Mouse (Mus musculus): Measurements from ENCODE around the gene Igsf9. TPM values are rescaled to one million over a fixed set of nuclear protein-coding genes. Genes with fewer than 3 reads are reported as not detected.

Gene Igsf9
- total RNA-seq, 2 experiments from 2014 or later: 0.19 TPM; not detected in 1

- no peak for DNase-seq (ENCODE audit: low spot score)
Observed at GRCm38 (mm10) chr1:172496030-172496429, 14.4 kb downstream of the Igsf9 start.

- no peak for DNase-seq (ENCODE audit: low spot score)
Observed at GRCm38 (mm10) chr1:172497428-172497827, 15.8 kb downstream of the Igsf9 start.

GRCm38 (mm10) chr1:172499765-172500441 is 18.3 kb downstream of the Igsf9 start, which contains the start of gene Tagln2:
Tagln2 (plus strand) TSS chr1:172500047.
- peak; percentile 85 for DNase-seq (ENCODE audit: low spot score)

- peak; percentile 48 for DNase-seq (ENCODE audit: low spot score)
Observed at GRCm38 (mm10) chr1:172500451-172501370, 19.1 kb downstream of the Igsf9 start.

GRCm38 (mm10) chr1:172501371-172502144 is 20.0 kb downstream of the Igsf9 start:
- DNase-seq (ENCODE audit: low spot score): peak; percentile 76

- peak; percentile 17 for DNase-seq (ENCODE audit: low spot score)
Observed at GRCm38 (mm10) chr1:172502145-172503110, 20.8 kb downstream of the Igsf9 start.

GRCm38 (mm10) chr1:172503111-172503997 is 21.8 kb downstream of the Igsf9 start:
- peak; percentile 46 for DNase-seq (ENCODE audit: low spot score)

- DNase-seq (ENCODE audit: low spot score): no peak
Observed at GRCm38 (mm10) chr1:172504756-172505155, 23.2 kb downstream of the Igsf9 start.

GRCm38 (mm10) chr1:172507001-172507400 is 25.4 kb downstream of the Igsf9 start:
- no peak for DNase-seq (ENCODE audit: low spot score)

- no peak for DNase-seq (ENCODE audit: low spot score)
Observed at GRCm38 (mm10) chr1:172507701-172508100, 26.1 kb downstream of the Igsf9 start.

- DNase-seq (ENCODE audit: low spot score): no peak
Observed at GRCm38 (mm10) chr1:172508172-172508571, 26.6 kb downstream of the Igsf9 start.

GRCm38 (mm10) chr1:172509235-172509634 is 27.6 kb downstream of the Igsf9 start:
- no peak for DNase-seq (ENCODE audit: low spot score)

GRCm38 (mm10) chr1:172509983-172510382 is 28.4 kb downstream of the Igsf9 start:
- DNase-seq (ENCODE audit: low spot score): no peak

- no peak for DNase-seq (ENCODE audit: low spot score)
Observed at GRCm38 (mm10) chr1:172510421-172510972, 28.9 kb downstream of the Igsf9 start.

GRCm38 (mm10) chr1:172512962-172513361 is 31.4 kb downstream of the Igsf9 start:
- DNase-seq (ENCODE audit: low spot score): peak; percentile 56

GRCm38 (mm10) chr1:172513525-172514212 is 32.1 kb downstream of the Igsf9 start:
- peak; percentile 52 for DNase-seq (ENCODE audit: low spot score)

GRCm38 (mm10) chr1:172514213-172514529 is 32.6 kb downstream of the Igsf9 start:
- no peak for DNase-seq (ENCODE audit: low spot score)

- no peak for DNase-seq (ENCODE audit: low spot score)
Observed at GRCm38 (mm10) chr1:172514551-172515268, 33.1 kb downstream of the Igsf9 start.
